Mouse (Mus musculus): ENCODE results near the gene Eif5a2.

DNA sequence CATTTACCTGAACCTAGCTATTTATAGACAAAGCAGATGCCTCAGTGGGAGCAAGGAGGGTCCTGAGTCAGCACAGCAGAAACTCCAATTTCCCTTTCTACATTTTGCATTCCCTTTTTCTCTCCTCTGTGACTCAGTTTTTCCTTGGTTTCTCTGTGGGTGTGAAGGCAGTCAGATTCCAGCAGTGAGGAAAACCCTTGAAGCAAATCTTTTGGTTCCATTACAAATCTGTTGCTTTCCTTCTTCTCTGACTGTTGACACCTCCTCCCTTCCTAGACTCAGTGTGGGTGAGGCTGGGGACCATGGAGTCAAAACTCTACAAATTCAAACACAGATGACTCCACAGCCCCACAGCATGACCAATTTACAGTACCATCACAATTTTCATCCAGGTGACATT lies 66.0 kb downstream of the Eif5a2 start:
- no peak for TF ChIP-seq CTCF (IDR thresholded peaks at IDR 0.05)
- no peak for TF ChIP-seq EP300 (IDR thresholded peaks at IDR 0.05; ENCODE audit: insufficient read depth, low read depth, low read length)
